Mouse (Mus musculus): ENCODE data around the gene Etnk1.

- TF ChIP-seq CTCF (IDR thresholded peaks at IDR 0.05; ENCODE audit: low read depth) (no peak), EP300 (optimal IDR thresholded peaks at IDR 0.05) (no peak)
These were observed 23.9 kb downstream of the Etnk1 start for GRCm38 (mm10) chr6:143190838-143191476.
